Mouse (Mus musculus) ovary, postnatal 36 days (tissue): ENCODE measurements around the gene Gm4181.
"Not testable (repeated sequence)": the region's sequence is repeated elsewhere in the genome, so short reads cannot be mapped to it uniquely, and the experiment has no call there.

Experiments
- DNase-seq: peaks from one replicate; pipeline ENCODE4 v3.0.0; 2022; ENCODE audit warnings: low spot score, mixed read lengths

The Gm4181 gene

DNA sequence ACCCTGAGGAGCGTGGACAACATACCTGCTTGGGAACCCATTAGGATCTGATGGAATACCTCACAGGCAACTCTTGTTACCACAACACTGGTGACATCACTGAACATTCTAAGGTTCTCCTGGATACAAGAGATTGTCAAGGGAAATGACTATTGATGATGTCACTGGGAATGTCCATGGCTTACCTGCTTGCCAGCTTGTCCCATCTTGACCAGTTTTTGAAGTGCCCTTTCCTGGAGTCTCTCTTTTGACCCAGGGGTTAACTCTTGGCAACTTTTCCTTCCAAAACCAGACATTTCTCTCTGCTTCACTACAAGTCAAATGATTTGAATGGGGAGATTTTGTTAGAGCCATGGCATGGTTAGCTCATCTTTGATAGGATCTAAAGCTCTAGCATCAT lies at the start of gene Gm4181:
TSS of gene Gm4181 (minus strand) at position 101 of the 400 bp plus-strand sequence.
- not testable (repeated sequence) for DNase-seq

DNA sequence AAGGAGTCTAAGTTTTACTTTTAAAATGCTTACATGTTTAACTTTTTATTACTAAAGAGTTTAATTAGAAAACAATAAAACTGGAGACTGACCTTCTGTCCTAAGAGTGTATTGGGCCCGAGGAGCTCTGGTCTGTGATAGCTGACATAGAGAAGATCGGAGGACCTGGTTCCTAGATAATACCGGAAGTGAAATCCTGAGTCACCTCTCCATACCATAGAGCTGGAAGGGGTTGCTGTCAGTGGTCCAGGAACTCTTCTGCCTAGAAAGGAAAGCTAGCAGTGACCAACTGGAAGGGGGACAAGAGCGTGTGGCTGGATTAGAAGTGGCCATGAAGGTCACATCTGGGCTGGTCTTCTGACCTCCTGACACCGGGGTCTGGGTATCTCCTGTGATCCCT lies 41.8 kb upstream of the Gm4181 start:
- no peak for DNase-seq

DNA sequence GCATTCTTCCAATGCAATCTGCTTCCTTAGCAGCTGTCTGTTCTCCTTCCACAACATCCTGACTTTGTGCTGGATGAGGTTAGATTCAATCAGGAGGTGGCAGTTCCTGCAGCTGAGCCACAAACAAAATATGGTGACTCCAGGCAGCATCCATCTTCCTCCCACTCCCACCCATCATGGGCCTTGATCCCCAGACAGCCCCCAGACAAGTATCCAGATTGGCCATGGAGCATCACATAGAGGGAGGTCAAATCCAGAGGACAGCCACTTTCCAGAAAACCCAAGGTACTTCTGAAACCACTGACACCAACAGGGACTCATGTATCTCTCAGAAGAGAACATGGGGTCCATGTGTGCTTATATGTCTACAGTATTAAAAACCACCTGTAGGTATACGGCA lies 3.0 kb downstream of the Gm4181 start:
- DNase-seq, result peak; percentile 6

DNA sequence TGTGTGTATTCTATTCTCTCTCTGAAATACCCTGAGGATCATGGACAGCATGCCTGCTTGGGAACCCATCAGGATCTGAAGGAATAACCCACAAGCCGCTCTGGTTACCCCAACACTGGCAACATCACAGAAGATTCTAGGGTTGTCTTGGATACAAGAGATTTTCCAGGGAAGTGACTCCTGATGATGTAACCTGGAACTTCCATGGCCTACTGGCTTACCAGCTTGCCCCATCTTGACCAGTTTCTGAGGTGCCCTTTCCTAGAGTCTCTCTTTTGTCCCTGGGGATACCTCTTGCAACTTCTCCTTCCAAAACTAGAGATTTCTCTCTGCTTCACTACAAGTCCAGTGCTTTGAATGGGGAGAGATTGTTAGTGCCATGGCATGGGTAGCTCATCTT lies 24.3 kb downstream of the Gm4181 start, which contains the start of gene Gm17078:
TSS of gene Gm17078 (minus strand) at position 101 of the 400 bp plus-strand sequence.
- DNase-seq, result no peak

DNA sequence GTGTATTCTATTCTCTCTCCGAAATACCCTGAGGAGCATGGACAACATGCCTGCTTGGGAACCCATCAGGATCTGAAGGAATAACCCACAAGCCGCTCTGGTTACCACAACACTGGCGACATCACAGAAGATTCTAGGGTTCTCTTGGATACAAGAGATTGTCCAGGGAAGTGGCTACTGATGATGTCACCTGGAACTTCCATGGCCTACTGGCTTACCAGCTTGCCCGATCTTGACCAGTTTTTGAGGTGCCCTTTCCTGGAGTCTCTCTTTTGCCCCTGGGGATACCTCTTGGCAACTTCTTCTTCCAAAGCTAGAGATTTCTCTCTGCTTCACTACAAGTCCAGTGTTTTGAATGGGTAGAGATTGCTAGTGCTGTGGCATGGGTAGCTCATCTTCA lies 43.4 kb downstream of the Gm4181 start, which contains the start of gene Gm17174:
TSS of gene Gm17174 (minus strand) at position 101 of the 400 bp plus-strand sequence.
- DNase-seq, result not testable (repeated sequence)
